12 mouse cellular contexts compared by ENCODE assay signal in genomic region chr11:94229207-94229960, GRCm38 (mm10). TPM values are rescaled to one million over a fixed set of nuclear protein-coding genes. Genes with fewer than 3 reads are reported as not detected.
DNase-seq lines count a peak whose midpoint lies in the region; ATAC-seq lines count a peak whose summit lies in the region.
"Had no signal": no experiment of that assay in that cellular context is flagged by ENCODE, and none has a peak within 500 bp of the region (broad histone marks: within the 10 kb centered on the region; RNA-seq: fewer than 3 reads in every experiment).

No protein-coding gene starts in this region.

- DNase-seq in embryonic facial prominence, embryonic 10.5 days (ENCODE audit: low spot score): no peak
- peak; percentile 15 for DNase-seq in urinary bladder, adult 2 months (ENCODE audit: low spot score)
- no peak for DNase-seq in urinary bladder, postnatal 25 days (ENCODE audit: low spot score)
- DNase-seq in skeletal muscle tissue, adult 2 months (ENCODE audit: low read depth, low spot score): peak; percentile 96
- DNase-seq in urinary bladder, adult 18-20 months (ENCODE audit: low spot score in 2 of 2): no peak
- no peak for DNase-seq in natural killer cell, adult 2 months (ENCODE audit: low spot score in 2 of 2)
- DNase-seq: thymus, adult 2 months had no signal

- H3K27me3 ChIP-seq in embryonic facial prominence, embryonic 15.5 days: no peaks in the 10 kb centered on the region
- H3K27me3 ChIP-seq in embryonic facial prominence, embryonic 10.5 days (replicated peaks; ENCODE audit: low read depth, poor library complexity, severe bottlenecking): no peaks in the 10 kb centered on the region
- no peaks in the 10 kb centered on the region for H3K27me3 ChIP-seq in heart, embryonic 11.5 days (ENCODE audit: control insufficient read depth, insufficient read depth, low read length)

- WGBS in embryonic facial prominence, embryonic 15.5 days: 77% methylated on average over 5 of the region's 5 CpGs
- 90% methylated on average over 5 of the region's 5 CpGs for WGBS in embryonic facial prominence, embryonic 10.5 days
- WGBS in heart, embryonic 11.5 days (ENCODE audit: insufficient replicate concordance): 70% methylated on average over 5 of the region's 5 CpGs

- no peak overlapping the region for H3K9ac ChIP-seq in embryonic facial prominence, embryonic 15.5 days
- no peak overlapping the region for H3K9ac ChIP-seq in heart, embryonic 11.5 days (ENCODE audit: low read depth, low read length)
- H3K9ac ChIP-seq: liver, embryonic 14.5 days had no signal

- no peaks in the 10 kb centered on the region for H3K36me3 ChIP-seq in embryonic facial prominence, embryonic 15.5 days
- no peaks in the 10 kb centered on the region for H3K36me3 ChIP-seq in embryonic facial prominence, embryonic 10.5 days (replicated peaks)
- no peaks in the 10 kb centered on the region for H3K36me3 ChIP-seq in heart, embryonic 11.5 days (ENCODE audit: control insufficient read depth, insufficient read depth, low read length)

- no peaks in the 10 kb centered on the region for H3K9me3 ChIP-seq in embryonic facial prominence, embryonic 15.5 days (replicated peaks)
- H3K9me3 ChIP-seq in embryonic facial prominence, embryonic 10.5 days: no peaks in the 10 kb centered on the region
- H3K9me3 ChIP-seq in heart, embryonic 11.5 days (replicated peaks; ENCODE audit: control insufficient read depth, low read length): no peaks in the 10 kb centered on the region

- no peak overlapping the region for H3K4me2 ChIP-seq in embryonic facial prominence, embryonic 15.5 days (replicated peaks)
- no peak overlapping the region for H3K4me2 ChIP-seq in heart, embryonic 11.5 days

- ATAC-seq in embryonic facial prominence, embryonic 15.5 days (ENCODE audit: insufficient number of reproducible peaks, low FRiP score, low TSS enrichment, low read depth): peak; percentile 44; the same call in 1 of the 2 replicates
- ATAC-seq in heart, embryonic 11.5 days (replicated peaks; ENCODE audit: insufficient number of reproducible peaks, low FRiP score, low TSS enrichment): no peak
- ATAC-seq: inflammation-experienced regulatory T-cells, adult 6 months had no signal

- peaks cover 25% of the 10 kb centered on the region for H3K4me1 ChIP-seq in embryonic facial prominence, embryonic 15.5 days
- peaks cover 44% of the 10 kb centered on the region for H3K4me1 ChIP-seq in embryonic facial prominence, embryonic 10.5 days
- H3K4me1 ChIP-seq in heart, embryonic 11.5 days (ENCODE audit: control insufficient read depth, insufficient read depth, low read length): peaks cover 28% of the 10 kb centered on the region

- H3K4me3 ChIP-seq in embryonic facial prominence, embryonic 15.5 days (replicated peaks): no peak overlapping the region
- no peak overlapping the region for H3K4me3 ChIP-seq in embryonic facial prominence, embryonic 10.5 days
- H3K4me3 ChIP-seq in heart, embryonic 11.5 days (ENCODE audit: low read depth, low read length): no peak overlapping the region

- H3K27ac ChIP-seq in embryonic facial prominence, embryonic 15.5 days (replicated peaks): 0 out of 2 replicates have a peak overlapping the region, but pooled peaks have one; percentile 30
- no peak overlapping the region for H3K27ac ChIP-seq in embryonic facial prominence, embryonic 10.5 days (replicated peaks)
- peak overlapping the region; percentile 54 for H3K27ac ChIP-seq in heart, embryonic 11.5 days (ENCODE audit: low read depth, low read length)
- H3K27ac ChIP-seq: liver, embryonic 14.5 days had no signal

RNA-seq across cellular contexts. Expression of gene Wfikkn2, which starts 16.4 kb away (rescaled TPM):
- 6.5 and 6.8 TPM in 2 replicates for polyA plus RNA-seq in embryonic facial prominence, embryonic 15.5 days (2015; fragmentation: Nextera tagmentation; extraction: Ambion mirVana)
- 1.1 and 2.4 TPM in 2 replicates for polyA plus RNA-seq in embryonic facial prominence, embryonic 10.5 days (2016; fragmentation: Nextera tagmentation; extraction: Ambion mirVana)
- 3.6 and 4.7 TPM in 2 replicates for polyA plus RNA-seq in urinary bladder, adult 2 months (2012; rRNA removed)
- polyA plus RNA-seq in heart, embryonic 11.5 days (2014; fragmentation: Nextera tagmentation; extraction: Ambion mirVana): 1.1 and 1.8 TPM in 2 replicates

RNA-seq across cellular contexts. Expression of gene Tob1, which starts 18.1 kb away (rescaled TPM):
- polyA plus RNA-seq in embryonic facial prominence, embryonic 15.5 days (2015; fragmentation: Nextera tagmentation; extraction: Ambion mirVana): 37.8 and 38.1 TPM in 2 replicates
- 18.4 and 22.1 TPM in 2 replicates for polyA plus RNA-seq in embryonic facial prominence, embryonic 10.5 days (2016; fragmentation: Nextera tagmentation; extraction: Ambion mirVana)
- polyA plus RNA-seq in urinary bladder, adult 2 months (2012; rRNA removed): 36.6 and 36.9 TPM in 2 replicates
- polyA plus RNA-seq in heart, embryonic 11.5 days (2014; fragmentation: Nextera tagmentation; extraction: Ambion mirVana): 27.3 and 29.7 TPM in 2 replicates

RNA-seq across cellular contexts. Expression of gene Gm21885, which starts 52.3 kb away (rescaled TPM):
- polyA plus RNA-seq in embryonic facial prominence, embryonic 15.5 days (2015; fragmentation: Nextera tagmentation; extraction: Ambion mirVana): 0.60 TPM in 1 of 2 replicates, not detected in the other
- 0.39 TPM in 1 of 2 replicates, not detected in the other for polyA plus RNA-seq in embryonic facial prominence, embryonic 10.5 days (2016; fragmentation: Nextera tagmentation; extraction: Ambion mirVana)
- polyA plus RNA-seq in urinary bladder, adult 2 months (2012; rRNA removed): not detected in 2 replicates
- polyA plus RNA-seq in heart, embryonic 11.5 days (2014; fragmentation: Nextera tagmentation; extraction: Ambion mirVana): not detected in 2 replicates
- polyA plus RNA-seq: cortical plate, adult 2 months; liver, embryonic 14.5 days; thymus, adult 2 months had no signal

Comparison
In these comparisons a context has a peak if more than half of its experiments do, and no peak if none do; other contexts are left out.
1. DNase-seq: peak in urinary bladder, adult 2 months (single experiment) and skeletal muscle tissue, adult 2 months (single experiment); none in embryonic facial prominence, embryonic 10.5 days (single experiment), urinary bladder, postnatal 25 days (single experiment), urinary bladder, adult 18-20 months (0 of 2) and natural killer cell, adult 2 months (0 of 2).